Mouse (Mus musculus) liver, embryonic 11.5 days (tissue): ENCODE data around the gene Gm11096. TPM values are rescaled to one million over a fixed set of nuclear protein-coding genes. Genes with fewer than 3 reads are reported as not detected.

Experiments used
- ATAC-seq: fragments of 200-750 bp; cut with Nextera tagmentation; replicated peaks from 2 replicates; pipeline ENCODE4 v1.8.0; 2017; ENCODE audit warnings: moderate number of reproducible peaks, mild to moderate bottlenecking, moderate TSS enrichment, moderate library complexity; ENCODE audit not compliant: low FRiP score
- DNase-seq: peaks from one replicate; pipeline ENCODE4 v3.0.0-alpha.2; 2017; ENCODE audit warnings: low spot score
- H3K27ac ChIP-seq: fragments of 300-500 bp; sonication (generic); 2 replicates; pipeline ENCODE4 v1.5.1; 2014; ENCODE audit warnings: mild to moderate bottlenecking, low read depth, low read length, control low read depth
- H3K27me3 ChIP-seq: fragments of 300-500 bp; sonication (generic); replicated peaks from 2 replicates; pipeline ENCODE4 v1.6.1; 2014; ENCODE audit warnings: low read length, mixed read lengths; ENCODE audit not compliant: control insufficient read depth, insufficient read depth
- H3K36me3 ChIP-seq: fragments of 300-500 bp; sonication (generic); 2 replicates; pipeline ENCODE4 v1.6.1; 2014; ENCODE audit warnings: mild to moderate bottlenecking, low read length, moderate library complexity, mixed read lengths; ENCODE audit not compliant: control insufficient read depth, insufficient read depth
- H3K4me1 ChIP-seq: fragments of 300-500 bp; sonication (generic); replicated peaks from 2 replicates; pipeline ENCODE4 v1.6.1; 2014; ENCODE audit warnings: low read length, mixed read lengths; ENCODE audit not compliant: control insufficient read depth, insufficient read depth
- H3K4me2 ChIP-seq: fragments of 300-500 bp; sonication (generic); 2 replicates; pipeline ENCODE4 v1.6.1; 2014; ENCODE audit warnings: mild to moderate bottlenecking, control low read depth, moderate library complexity
- H3K4me3 ChIP-seq: fragments of 300-500 bp; sonication (generic); 2 replicates; pipeline ENCODE4 v1.5.1; 2014; ENCODE audit warnings: low read depth, low read length, control low read depth
- H3K9ac ChIP-seq: fragments of 300-500 bp; sonication (generic); 2 replicates; pipeline ENCODE4 v1.6.1; 2014; ENCODE audit warnings: low read depth, low read length, control low read depth
- H3K9me3 ChIP-seq: fragments of 300-500 bp; sonication (generic); 2 replicates; pipeline ENCODE4 v1.6.1; 2016; ENCODE audit warnings: low read length, inconsistent platforms, mixed read lengths; ENCODE audit not compliant: control insufficient read depth
- WGBS: fragments of 180-500 bp; shearing (Covaris S2); extraction: QIAGEN DNeasy Blood & Tissue Kit; methylation state at CpG from one replicate; pipeline ENCODE4 v1.1.7; 2014; 5-methylcytosine and 5-hydroxymethylcytosine counted together
- polyA plus RNA-seq: library from polyadenylated mRNA; unstranded; fragments of >200 nt; fragmentation: Nextera tagmentation; extraction: Ambion mirVana; gene quantifications from 2 replicates; pipeline ENCODE4 v1.2.1, GENCODE M21; 2014

Gm11096 gene
- polyA plus RNA-seq, 1 experiment from 2014 or later, result not detected

DNA sequence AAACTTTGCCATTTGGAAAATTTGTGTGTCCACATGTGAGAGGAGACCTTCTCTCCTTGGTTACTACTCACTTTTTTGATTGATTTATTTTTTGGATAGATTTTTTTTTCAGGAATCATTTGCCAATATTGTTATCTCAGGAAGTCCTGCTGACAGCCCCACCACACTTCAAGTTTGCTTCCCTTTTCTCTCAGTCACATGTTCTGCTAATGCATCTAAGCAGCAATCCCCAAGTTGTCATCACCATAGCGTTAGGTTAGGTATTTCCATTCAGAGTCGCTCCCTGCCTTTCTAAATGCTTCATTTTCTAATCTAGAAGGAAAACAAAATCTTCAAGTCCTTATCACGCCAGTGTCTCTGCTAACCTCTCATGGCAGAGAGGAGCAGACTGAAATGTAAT lies 17.8 kb downstream of the Gm11096 start:
- 63% methylated on average over 3 of the region's 3 CpGs for WGBS
- no peak overlapping the region for H3K4me2 ChIP-seq
- no peak overlapping the region for H3K27ac ChIP-seq
- no peak overlapping the region for H3K4me3 ChIP-seq
- H3K9me3 ChIP-seq, result no peaks in the 10 kb centered on the region
- H3K9ac ChIP-seq, result no peak overlapping the region
- no peak for DNase-seq
- H3K36me3 ChIP-seq, result no peaks in the 10 kb centered on the region
- no peaks in the 10 kb centered on the region for H3K27me3 ChIP-seq
- no peaks in the 10 kb centered on the region for H3K4me1 ChIP-seq
- no peak for ATAC-seq

DNA sequence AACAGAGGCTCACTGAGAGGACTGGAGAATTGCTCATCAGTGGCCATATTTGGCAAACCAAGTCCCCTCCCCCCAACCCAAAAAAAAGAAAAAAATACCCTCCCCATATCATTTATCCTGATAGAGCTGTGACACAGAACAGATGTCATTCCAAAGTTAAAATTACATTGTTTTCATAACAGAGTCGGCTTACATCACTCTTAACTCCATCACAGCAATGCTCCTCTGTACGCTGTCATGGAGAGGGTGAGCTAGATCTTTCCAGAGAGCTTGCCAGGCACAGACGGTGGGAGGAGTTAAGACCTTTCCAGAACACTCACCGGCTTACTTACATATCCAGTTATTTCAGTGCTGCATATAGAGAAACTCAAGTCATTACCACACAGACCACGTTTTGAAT lies 27.4 kb downstream of the Gm11096 start:
- Histone ChIP-seq H3K36me3 (no peaks in the 10 kb centered on the region), H3K4me1 (no peaks in the 10 kb centered on the region), H3K27ac (no peak overlapping the region), H3K4me2 (no peak overlapping the region), H3K27me3 (no peaks in the 10 kb centered on the region), H3K4me3 (no peak overlapping the region), H3K9ac (no peak overlapping the region), H3K9me3 (no peaks in the 10 kb centered on the region)
- ATAC-seq, result no peak
- no peak for DNase-seq
- 70% methylated on average over 5 of the region's 5 CpGs for WGBS

DNA sequence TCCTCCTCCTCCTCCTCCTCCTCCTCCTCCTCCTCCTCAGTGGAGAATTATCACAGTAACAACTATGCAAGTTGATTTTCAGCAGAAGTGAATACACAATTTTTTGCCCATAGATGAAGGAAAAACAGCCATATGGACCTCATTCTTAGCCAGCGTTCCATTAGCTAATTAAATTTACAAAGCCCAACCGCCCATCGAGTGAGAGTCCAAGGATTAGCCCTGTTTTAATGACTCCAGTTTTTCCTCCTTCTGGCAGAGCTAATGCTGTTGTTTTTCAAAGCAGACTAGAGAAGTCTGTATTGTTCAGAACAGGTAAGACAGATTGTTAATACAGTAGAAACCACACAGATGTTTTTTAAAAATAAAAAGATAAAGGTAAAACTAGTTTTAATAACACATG lies 31.8 kb downstream of the Gm11096 start:
- DNase-seq, result no peak
- no peak overlapping the region for H3K9ac ChIP-seq
- no peaks in the 10 kb centered on the region for H3K36me3 ChIP-seq
- H3K4me2 ChIP-seq, result no peak overlapping the region
- 82% methylated on average over 3 of the region's 3 CpGs for WGBS
- no peak overlapping the region for H3K4me3 ChIP-seq
- no peaks in the 10 kb centered on the region for H3K9me3 ChIP-seq
- H3K27ac ChIP-seq, result no peak overlapping the region
- H3K4me1 ChIP-seq, result no peaks in the 10 kb centered on the region
- no peaks in the 10 kb centered on the region for H3K27me3 ChIP-seq
- ATAC-seq, result no peak

DNA sequence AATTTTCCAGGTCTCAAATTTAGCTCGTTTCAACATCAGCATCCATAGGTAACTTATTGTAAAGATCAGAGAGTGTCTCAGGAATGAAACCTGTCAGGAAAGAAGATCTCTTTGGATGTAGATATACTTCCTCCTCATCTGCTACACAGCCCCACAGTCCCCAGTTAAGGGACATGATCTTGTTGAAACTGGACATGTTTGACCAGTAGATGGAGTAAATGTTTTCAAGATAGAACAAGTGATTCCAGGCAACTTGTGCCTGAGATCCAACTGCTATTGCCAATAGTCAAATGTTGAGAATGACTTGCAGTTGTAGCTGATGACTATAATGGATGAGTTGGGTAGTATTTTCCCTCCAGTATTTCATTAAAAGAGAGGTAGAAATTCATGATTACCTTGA lies 35.9 kb downstream of the Gm11096 start:
- Histone ChIP-seq H3K9me3 (no peaks in the 10 kb centered on the region), H3K4me3 (no peak overlapping the region), H3K36me3 (no peaks in the 10 kb centered on the region), H3K9ac (no peak overlapping the region), H3K4me2 (no peak overlapping the region), H3K27ac (no peak overlapping the region), H3K27me3 (no peaks in the 10 kb centered on the region), H3K4me1 (no peaks in the 10 kb centered on the region)
- no peak for ATAC-seq
- 59% methylated on average over 1 of the region's 1 CpGs for WGBS
- no peak for DNase-seq

DNA sequence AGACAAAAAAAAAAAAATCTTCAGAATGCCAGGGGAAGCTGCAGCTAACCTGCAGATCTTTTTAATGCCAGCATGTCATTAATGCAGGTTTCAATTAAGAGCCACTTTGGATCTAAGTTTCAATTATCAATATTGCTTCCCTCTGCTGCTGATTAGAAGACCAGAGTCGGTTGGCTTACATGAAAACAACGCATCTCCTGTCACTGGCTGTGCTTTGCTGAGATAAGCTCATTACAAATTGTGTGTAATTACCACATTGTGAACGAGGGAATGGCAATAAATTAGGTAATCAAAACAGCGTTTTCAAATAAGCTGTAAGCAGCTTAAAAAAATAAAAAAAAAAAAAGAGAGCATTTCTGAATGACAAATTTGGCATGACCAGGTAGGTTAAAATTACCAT lies 38.2 kb downstream of the Gm11096 start:
- ATAC-seq (no peak), DNase-seq (no peak)
- no peak overlapping the region for H3K27ac ChIP-seq
- no peak overlapping the region for H3K9ac ChIP-seq
- 50% methylated on average over 4 of the region's 4 CpGs for WGBS
- no peaks in the 10 kb centered on the region for H3K4me1 ChIP-seq
- H3K36me3 ChIP-seq, result no peaks in the 10 kb centered on the region
- H3K4me3 ChIP-seq, result no peak overlapping the region
- no peaks in the 10 kb centered on the region for H3K27me3 ChIP-seq
- no peaks in the 10 kb centered on the region for H3K9me3 ChIP-seq
- H3K4me2 ChIP-seq, result no peak overlapping the region

DNA sequence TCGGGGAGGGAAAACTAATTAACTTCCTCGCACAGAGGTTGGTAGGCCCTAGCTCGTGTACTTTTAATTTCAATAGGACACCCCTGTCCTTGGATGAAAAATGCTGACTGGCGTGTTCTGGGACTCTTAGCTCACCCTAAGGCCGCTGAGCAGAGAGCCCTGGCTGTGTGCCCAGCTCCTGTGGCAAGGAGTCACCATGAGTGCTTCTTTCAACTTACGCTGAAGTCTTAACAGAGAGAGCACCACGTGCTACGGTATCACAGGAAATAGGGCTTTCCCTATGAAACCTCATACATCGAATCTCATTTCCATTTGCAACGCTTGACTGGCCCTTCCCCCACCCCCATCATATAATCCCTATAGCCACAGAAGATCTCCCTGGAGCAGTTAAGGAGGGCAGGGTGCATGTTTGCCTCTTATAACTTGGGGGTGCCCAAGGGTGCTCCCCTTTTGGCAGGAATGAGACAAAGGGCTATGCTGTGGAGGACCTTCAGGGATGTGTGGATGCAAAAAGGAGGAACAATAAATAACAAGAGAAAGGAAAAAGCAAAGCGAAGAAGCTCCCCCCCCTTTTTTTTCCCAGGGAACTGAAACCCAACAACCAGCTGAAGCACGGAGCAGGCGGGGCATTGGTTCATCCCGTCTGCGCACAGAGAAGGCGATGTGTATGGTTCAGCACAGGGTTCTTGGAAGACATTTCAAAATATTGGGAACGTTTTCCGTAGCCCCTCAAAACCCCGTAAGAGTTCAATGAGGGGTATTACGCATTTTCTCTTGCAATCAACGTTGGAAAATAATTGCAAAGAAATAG lies 39.0 kb downstream of the Gm11096 start:
- 76% methylated on average over 21 of the region's 21 CpGs for WGBS

DNA sequence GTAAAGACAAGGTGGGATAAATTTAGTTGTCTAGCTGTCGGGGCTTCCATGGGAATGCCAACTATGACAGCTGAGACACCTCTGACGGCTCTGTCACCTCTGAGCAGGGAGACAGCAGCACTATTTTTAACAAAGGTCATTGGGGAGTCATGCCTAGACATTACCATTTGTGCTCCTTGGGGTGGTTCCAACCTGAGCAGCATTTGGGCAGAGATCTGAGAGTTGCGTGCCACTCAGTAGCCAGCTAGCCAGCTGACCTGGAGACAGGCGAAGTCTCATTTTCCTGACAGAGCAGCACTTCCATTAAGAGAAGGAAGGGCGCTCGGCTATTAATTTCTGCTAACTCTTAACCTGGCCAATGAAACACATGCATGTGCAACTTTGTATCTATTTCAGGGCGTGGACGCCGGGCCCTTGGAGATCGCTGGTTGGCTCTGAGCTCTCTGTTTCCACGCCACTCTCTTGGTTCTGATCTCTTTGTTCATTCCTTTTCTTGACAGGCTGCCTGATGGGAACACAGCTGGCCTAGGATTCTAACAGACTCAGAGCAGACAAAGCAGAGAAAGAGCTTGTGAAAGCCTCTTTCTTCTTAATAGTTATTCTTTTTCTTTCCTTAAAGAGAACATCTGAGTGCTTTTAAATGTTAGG lies 40.4 kb downstream of the Gm11096 start:
- Histone ChIP-seq H3K9ac (no peak overlapping the region), H3K27ac (no peak overlapping the region), H3K4me3 (no peak overlapping the region), H3K27me3 (no peaks in the 10 kb centered on the region), H3K36me3 (no peaks in the 10 kb centered on the region), H3K4me1 (no peaks in the 10 kb centered on the region), H3K4me2 (no peak overlapping the region), H3K9me3 (no peaks in the 10 kb centered on the region)
- WGBS, result 81% methylated on average over 11 of the region's 11 CpGs
- ATAC-seq (no peak), DNase-seq (no peak)

More for the DNA sequence above, 39.0 kb downstream of the Gm11096 start:
- Histone ChIP-seq H3K27me3 (no peaks in the 10 kb centered on the region), H3K27ac (no peak overlapping the region), H3K36me3 (no peaks in the 10 kb centered on the region), H3K4me2 (no peak overlapping the region), H3K9me3 (no peaks in the 10 kb centered on the region), H3K4me3 (no peak overlapping the region), H3K4me1 (no peaks in the 10 kb centered on the region), H3K9ac (no peak overlapping the region)
- ATAC-seq (no peak), DNase-seq (no peak)

DNA sequence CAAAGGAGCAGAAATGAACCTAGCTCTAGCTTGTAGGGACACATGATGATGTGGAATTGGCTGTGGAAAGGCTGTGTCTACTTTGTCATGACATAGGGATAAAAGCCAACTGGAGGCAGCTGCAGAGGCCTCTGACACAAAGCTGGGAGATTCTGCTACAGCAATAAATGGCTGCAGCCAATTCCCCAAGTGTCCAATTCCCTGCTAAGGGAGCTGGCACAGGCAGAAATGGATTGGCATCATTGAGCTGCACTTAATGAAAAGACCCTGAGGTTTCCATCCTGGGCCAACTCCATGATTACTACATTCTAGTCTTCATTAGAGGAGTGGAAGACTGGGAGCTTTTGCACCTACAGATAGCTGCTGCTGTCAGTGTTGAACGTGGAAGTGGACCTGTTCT lies 44.8 kb downstream of the Gm11096 start:
- DNase-seq, result no peak
- ATAC-seq, result no peak
- Histone ChIP-seq H3K4me1 (no peaks in the 10 kb centered on the region), H3K27me3 (no peaks in the 10 kb centered on the region), H3K36me3 (no peaks in the 10 kb centered on the region), H3K9me3 (no peaks in the 10 kb centered on the region), H3K27ac (no peak overlapping the region), H3K9ac (no peak overlapping the region), H3K4me2 (no peak overlapping the region), H3K4me3 (no peak overlapping the region)
- 77% methylated on average over 1 of the region's 1 CpGs for WGBS
